In genomic region chr4:140713480-140714365, GRCm38 (mm10) we compare ENCODE assay signal across 8 mouse cellular contexts. TPM values are rescaled to one million over a fixed set of nuclear protein-coding genes. Genes with fewer than 3 reads are reported as not detected.
DNase-seq lines count a peak whose midpoint lies in the region; ATAC-seq and TF ChIP-seq lines count a peak whose summit lies in the region.

No protein-coding gene starts in this region.

- peak; percentile 97 for TF ChIP-seq CTCF in liver, postnatal 0 days (IDR thresholded peaks at IDR 0.05; ENCODE audit: low read depth)
- peak; percentile 74; the same call in 1 of the 2 replicates for TF ChIP-seq CTCF in testis, adult 2 months (IDR thresholded peaks at IDR 0.05; ENCODE audit: control insufficient read depth, insufficient read depth, insufficient replicate concordance, low read depth, low read length)

- intact Hi-C loops in heart, postnatal 10 days (cut with DNase I), result loop anchor here (1.0 to 2.0 kb wide), 2 partner anchors 34 to 121 kb away; no protein-coding TSS in a partner anchor

- peak overlapping the region; percentile 22; the same call in 1 of the 2 replicates for H3K9ac ChIP-seq in forebrain, embryonic 13.5 days
- H3K9ac ChIP-seq in liver, postnatal 0 days (replicated peaks), result no peak overlapping the region
- no peak overlapping the region for H3K9ac ChIP-seq in neural tube, embryonic 14.5 days (replicated peaks; ENCODE audit: low read depth, low read length)

- TF ChIP-seq POLR2A in testis, adult 2 months (IDR thresholded peaks at IDR 0.05; ENCODE audit: control insufficient read depth, low read depth, low read length), result no peak

- H3K27me3 ChIP-seq in forebrain, embryonic 13.5 days, result no peaks in the 10 kb centered on the region
- no peaks in the 10 kb centered on the region for H3K27me3 ChIP-seq in liver, postnatal 0 days (ENCODE audit: insufficient read depth, low read length)
- H3K27me3 ChIP-seq in neural tube, embryonic 14.5 days (ENCODE audit: control insufficient read depth, insufficient read depth, low read length), result no peaks in the 10 kb centered on the region
- H3K27me3 ChIP-seq in testis, adult 2 months (ENCODE audit: control insufficient read depth, insufficient read depth, low read length), result no peaks in the 10 kb centered on the region

- peak overlapping the region; percentile 64 for H3K27ac ChIP-seq in forebrain, embryonic 13.5 days
- no peak overlapping the region for H3K27ac ChIP-seq in liver, postnatal 0 days (ENCODE audit: low read depth)
- peak overlapping the region; percentile 36; the same call in 1 of the 2 replicates for H3K27ac ChIP-seq in neural tube, embryonic 14.5 days (ENCODE audit: low read depth, low read length)
- no peak overlapping the region for H3K27ac ChIP-seq in testis, adult 2 months (ENCODE audit: control insufficient read depth, insufficient read depth, low read depth, low read length)

- H3K36me3 ChIP-seq in forebrain, embryonic 13.5 days (ENCODE audit: poor library complexity, severe bottlenecking), result peaks cover 99% of the 10 kb centered on the region
- H3K36me3 ChIP-seq in liver, postnatal 0 days (replicated peaks; ENCODE audit: insufficient read depth, low read length), result peaks cover 94% of the 10 kb centered on the region
- H3K36me3 ChIP-seq in neural tube, embryonic 14.5 days (ENCODE audit: control insufficient read depth, insufficient read depth, low read length), result peaks cover 70% of the 10 kb centered on the region
- H3K36me3 ChIP-seq in testis, adult 2 months (ENCODE audit: control insufficient read depth, insufficient read depth, low read length), result peaks cover 5% of the 10 kb centered on the region

- peaks cover 21% of the 10 kb centered on the region for H3K4me1 ChIP-seq in forebrain, embryonic 13.5 days
- H3K4me1 ChIP-seq in liver, postnatal 0 days (ENCODE audit: insufficient read depth), result peaks cover 10% of the 10 kb centered on the region
- peaks cover 7% of the 10 kb centered on the region; the same call in 1 of the 2 replicates for H3K4me1 ChIP-seq in neural tube, embryonic 14.5 days (ENCODE audit: control insufficient read depth, insufficient read depth, low read length)
- no peaks in the 10 kb centered on the region; the same call in 1 of the 2 replicates for H3K4me1 ChIP-seq in testis, adult 2 months (ENCODE audit: control insufficient read depth, insufficient read depth, low read length)

- no peaks in the 10 kb centered on the region for H3K9me3 ChIP-seq in forebrain, embryonic 13.5 days (replicated peaks)
- no peaks in the 10 kb centered on the region for H3K9me3 ChIP-seq in liver, postnatal 0 days (ENCODE audit: low read length)
- no peaks in the 10 kb centered on the region for H3K9me3 ChIP-seq in neural tube, embryonic 14.5 days (ENCODE audit: control insufficient read depth, low read length)

- ATAC-seq in CD4-positive, CD25-positive, alpha-beta regulatory T cell, adult 4 months, result peak; percentile 85
- ATAC-seq in forebrain, embryonic 13.5 days, result peak; percentile 85
- peak; percentile 84 for ATAC-seq in liver, postnatal 0 days
- peak; percentile 91 for ATAC-seq in neural tube, embryonic 14.5 days (ENCODE audit: low read depth)

- no peak overlapping the region for H3K4me3 ChIP-seq in forebrain, embryonic 13.5 days
- no peak overlapping the region for H3K4me3 ChIP-seq in liver, postnatal 0 days (ENCODE audit: low read depth, low read length)
- H3K4me3 ChIP-seq in neural tube, embryonic 14.5 days (ENCODE audit: low read depth, low read length), result no peak overlapping the region
- no peak overlapping the region for H3K4me3 ChIP-seq in testis, adult 2 months (ENCODE audit: control insufficient read depth, low read depth, low read length)

- WGBS in forebrain, embryonic 13.5 days, result 41% methylated on average over 29 of the region's 29 CpGs
- 52% methylated on average over 29 of the region's 29 CpGs for WGBS in liver, postnatal 0 days (ENCODE audit: insufficient replicate concordance)
- WGBS in neural tube, embryonic 14.5 days, result 29% methylated on average over 29 of the region's 29 CpGs

- H3K4me2 ChIP-seq in forebrain, embryonic 13.5 days, result no peak overlapping the region
- H3K4me2 ChIP-seq in liver, postnatal 0 days (ENCODE audit: low read depth, low read length), result no peak overlapping the region
- no peak overlapping the region for H3K4me2 ChIP-seq in neural tube, embryonic 14.5 days (ENCODE audit: low read depth, low read length)

- DNase-seq in c-Kit-positive CD71-positive TER-119-positive erythroid progenitor cells, embryonic 14.5 days (ENCODE audit: low spot score), result peak; percentile 64
- peak; percentile 98 for DNase-seq in heart, postnatal 10 days
- peak; percentile 99 for DNase-seq in layer of hippocampus, adult 11-12 months (ENCODE audit: low spot score)
- peak; percentile 91 for DNase-seq in liver, postnatal 0 days

- TF ChIP-seq EP300 in liver, postnatal 0 days (IDR thresholded peaks at IDR 0.05; ENCODE audit: low read depth), result no peak

RNA-seq across cellular contexts. Expression of gene Rcc2, which starts 13.4 kb away (rescaled TPM):
- 10 to 100 TPM; 18.7 to 20.4 TPM for polyA plus RNA-seq in CD4-positive, CD25-positive, alpha-beta regulatory T cell, adult 4 months (2017; shearing (Covaris generic))
- polyA plus RNA-seq in forebrain, embryonic 13.5 days (2015; fragmentation: Nextera tagmentation; extraction: Ambion mirVana), result 34.0 and 35.5 TPM in 2 replicates
- 10 to 100 TPM; 31.8 to 36.0 TPM for total RNA-seq in heart, postnatal 10 days (2021)
- polyA plus RNA-seq in liver, postnatal 0 days (2015; fragmentation: Nextera tagmentation; extraction: Ambion mirVana), result 15.1 TPM in 2 replicates
- polyA plus RNA-seq in neural tube, embryonic 14.5 days (2014; fragmentation: Nextera tagmentation; extraction: Ambion mirVana), result 9.2 and 11.8 TPM in 2 replicates
- polyA plus RNA-seq in testis, adult 2 months (2012; rRNA removed), result 30.0 and 32.1 TPM in 2 replicates

RNA-seq across cellular contexts. Expression of gene Padi6, which starts 28.7 kb away (rescaled TPM):
- not detected for polyA plus RNA-seq in CD4-positive, CD25-positive, alpha-beta regulatory T cell, adult 4 months (2017; shearing (Covaris generic))
- not detected in 2 replicates for polyA plus RNA-seq in forebrain, embryonic 13.5 days (2015; fragmentation: Nextera tagmentation; extraction: Ambion mirVana)
- total RNA-seq in heart, postnatal 10 days (2021), result not detected
- polyA plus RNA-seq in liver, postnatal 0 days (2015; fragmentation: Nextera tagmentation; extraction: Ambion mirVana), result not detected in 2 replicates
- 0.08 TPM in 1 of 2 replicates, not detected in the other for polyA plus RNA-seq in neural tube, embryonic 14.5 days (2014; fragmentation: Nextera tagmentation; extraction: Ambion mirVana)
- polyA plus RNA-seq in testis, adult 2 months (2012; rRNA removed), result 11.0 and 11.8 TPM in 2 replicates

RNA-seq across cellular contexts. Expression of gene Arhgef10l, which starts 47.9 kb away (rescaled TPM):
- polyA plus RNA-seq in CD4-positive, CD25-positive, alpha-beta regulatory T cell, adult 4 months (2017; shearing (Covaris generic)), result under 1 TPM in 1 of 2 experiments, not detected in 1; 0.16 TPM
- 20.2 and 22.0 TPM in 2 replicates for polyA plus RNA-seq in forebrain, embryonic 13.5 days (2015; fragmentation: Nextera tagmentation; extraction: Ambion mirVana)
- total RNA-seq in heart, postnatal 10 days (2021), result 10 to 100 TPM; 55.4 to 68.4 TPM
- polyA plus RNA-seq in liver, postnatal 0 days (2015; fragmentation: Nextera tagmentation; extraction: Ambion mirVana), result 6.3 and 7.6 TPM in 2 replicates
- polyA plus RNA-seq in neural tube, embryonic 14.5 days (2014; fragmentation: Nextera tagmentation; extraction: Ambion mirVana), result 18.8 and 24.4 TPM in 2 replicates
- 5.9 and 7.2 TPM in 2 replicates for polyA plus RNA-seq in testis, adult 2 months (2012; rRNA removed)

Comparison
In these comparisons a context has a peak if more than half of its experiments do, and no peak if none do; other contexts are left out.
1. H3K27ac ChIP-seq: peak in forebrain, embryonic 13.5 days (single experiment) and neural tube, embryonic 14.5 days (single experiment); none in liver, postnatal 0 days (single experiment) and testis, adult 2 months (single experiment).
2. RNA of gene Padi6, which starts 28.7 kb away (polyA plus RNA-seq): 11.0 to 11.8 TPM in testis, adult 2 months; 0.08 TPM in neural tube, embryonic 14.5 days, not detected in CD4-positive, CD25-positive, alpha-beta regulatory T cell, adult 4 months, not detected in forebrain, embryonic 13.5 days and not detected in liver, postnatal 0 days; every median in the first group is over 10 times any median in the second.
3. Peak in every context shown above with its lines, with median percentiles within 50 percentile points of each other: ATAC-seq and DNase-seq.